ENCODE assay signal across 1 mouse cellular context in the genomic region with DNA sequence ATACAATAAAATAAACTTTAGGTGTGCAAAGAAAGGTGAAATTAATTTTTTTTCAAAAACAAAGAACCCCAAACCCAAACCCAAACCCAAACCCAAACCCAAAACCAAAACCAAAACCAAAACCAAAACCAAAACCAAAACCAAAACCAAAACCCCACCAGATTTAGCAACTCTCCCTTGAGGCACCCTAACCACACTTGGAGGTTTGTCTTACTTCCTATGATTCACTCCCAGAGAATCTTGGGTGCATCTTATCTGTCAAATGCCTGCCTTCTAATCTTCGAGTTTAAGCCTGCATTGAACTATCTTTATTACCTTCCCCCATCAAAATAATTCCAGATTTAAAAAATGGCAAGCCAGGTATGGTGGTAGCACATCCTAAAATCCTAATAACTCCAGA.
TF ChIP-seq lines count a peak whose summit lies in the region.

No protein-coding gene starts in this region.

TF ChIP-seq in CH12.LX, 34 proteins besides CTCF, POLR2A, EP300 and RAD21 (continued from another document):
- peak; percentile 74 for TF ChIP-seq ZNF384 (IDR thresholded peaks at IDR 0.05; ENCODE audit: low read depth, low read length)
- no peak for TF ChIP-seq GABPA (IDR thresholded peaks at IDR 0.05; ENCODE audit: insufficient replicate concordance, low read depth, low read length)
- TF ChIP-seq ELF1 (IDR thresholded peaks at IDR 0.05; ENCODE audit: low read depth, low read length), result 0 out of 2 replicates have a peak, but pooled peaks have one; percentile 34
- peak; percentile 53; the same call in 1 of the 2 replicates for TF ChIP-seq SIN3A (IDR thresholded peaks at IDR 0.05; ENCODE audit: low read length)
- 0 out of 2 replicates have a peak, but pooled peaks have one; percentile 35 for TF ChIP-seq CHD1 (IDR thresholded peaks at IDR 0.05; ENCODE audit: low read depth, low read length)
- TF ChIP-seq MEF2A (IDR thresholded peaks at IDR 0.05; ENCODE audit: borderline replicate concordance, low read depth, low read length), result peak; percentile 94
- no peak for TF ChIP-seq ZMIZ1 (IDR thresholded peaks at IDR 0.05; ENCODE audit: low read depth, low read length)
- TF ChIP-seq NELFE (IDR thresholded peaks at IDR 0.05; ENCODE audit: low read depth, low read length), result no peak
- peak; percentile 43 for TF ChIP-seq HCFC1 (IDR thresholded peaks at IDR 0.05; ENCODE audit: low read depth, low read length)
TF ChIP-seq in CH12.LX: peak in this region for 15.
